Mouse (Mus musculus): ENCODE data around the gene Rnf7. TPM values are rescaled to one million over a fixed set of nuclear protein-coding genes. Genes with fewer than 3 reads are reported as not detected.

Gene Rnf7
- total RNA-seq, 1 experiment from 2014 or later = 56.7 TPM

- peak in 1 of 2 experiments; percentile 40; a peak in 1 of 4 replicates for ATAC-seq (replicated peaks in 1 of 2; ENCODE audit: insufficient read depth in 1 of 2, low FRiP score in 2 of 2, low TSS enrichment in 1 of 2, low read depth in 1 of 2, poor library complexity in 2 of 2, severe bottlenecking in 2 of 2)
These were observed 41.3 kb downstream of the Rnf7 start for GRCm38 (mm10) chr9:96436901-96437804.

- ATAC-seq (replicated peaks in 1 of 2; ENCODE audit: insufficient read depth in 1 of 2, low FRiP score in 2 of 2, low TSS enrichment in 1 of 2, low read depth in 1 of 2, poor library complexity in 2 of 2, severe bottlenecking in 2 of 2) = no peak
These were observed 45.9 kb downstream of the Rnf7 start for GRCm38 (mm10) chr9:96432575-96432974.

GRCm38 (mm10) chr9:96431081-96431480, 47.4 kb downstream of the Rnf7 start:
- no peak for ATAC-seq (replicated peaks in 1 of 2; ENCODE audit: insufficient read depth in 1 of 2, low FRiP score in 2 of 2, low TSS enrichment in 1 of 2, low read depth in 1 of 2, poor library complexity in 2 of 2, severe bottlenecking in 2 of 2)

GRCm38 (mm10) chr9:96428336-96429046, 50.0 kb downstream of the Rnf7 start:
- no peak for ATAC-seq (replicated peaks in 1 of 2; ENCODE audit: insufficient read depth in 1 of 2, low FRiP score in 2 of 2, low TSS enrichment in 1 of 2, low read depth in 1 of 2, poor library complexity in 2 of 2, severe bottlenecking in 2 of 2)

- no peak for ATAC-seq (replicated peaks in 1 of 2; ENCODE audit: insufficient read depth in 1 of 2, low FRiP score in 2 of 2, low TSS enrichment in 1 of 2, low read depth in 1 of 2, poor library complexity in 2 of 2, severe bottlenecking in 2 of 2)
These were observed 54.4 kb downstream of the Rnf7 start for GRCm38 (mm10) chr9:96424027-96424426.

Other genes with a start within 250 kb of the Rnf7 start
- gene Atp1b3, start 114.2 kb downstream of the Rnf7 start, total RNA-seq (2017) = 100 and 146 TPM in 2 replicates
- gene Gm28729, start 46.6 kb upstream of the Rnf7 start, total RNA-seq (2017) = not detected in 2 replicates
- 12.4 and 20.4 TPM in 2 replicates for gene Rasa2, start 152.9 kb upstream of the Rnf7 start, total RNA-seq (2017)

All from hematopoietic stem cell, adult 5-6 weeks (primary cell).